ENCODE assay signal across 9 mouse cellular contexts in genomic region chr14:79771094-79771535, GRCm38 (mm10). TPM values are rescaled to one million over a fixed set of nuclear protein-coding genes. Genes with fewer than 3 reads are reported as not detected.
DNase-seq lines count a peak whose midpoint lies in the region; ATAC-seq and TF ChIP-seq lines count a peak whose summit lies in the region.
"Had no signal": no experiment of that assay in that cellular context is flagged by ENCODE, and none has a peak within 500 bp of the region (broad histone marks: within the 10 kb centered on the region; RNA-seq: fewer than 3 reads in every experiment).

Gene Pcdh8, minus strand, starts transcription at chr14:79771312.

- peaks cover 70% of the 10 kb centered on the region for H3K27me3 ChIP-seq in intestine, postnatal 0 days (replicated peaks; ENCODE audit: control insufficient read depth, insufficient read depth, low read length)

- no peak within 1 kb of the TSS for H3K27ac ChIP-seq in intestine, postnatal 0 days (ENCODE audit: low read depth, low read length)

- H3K9me3 ChIP-seq in intestine, postnatal 0 days (ENCODE audit: control insufficient read depth) = no peaks in the 10 kb centered on the region

- intact Hi-C loops in left cerebral cortex, postnatal 14 days (cut with DNase I) = loop anchor here (10.0 kb wide), 2 partner anchors 134 to 254 kb away; no protein-coding TSS in a partner anchor

- no peak; the same call in 1 of the 2 replicates for TF ChIP-seq CTCF in intestine, postnatal 0 days (IDR thresholded peaks at IDR 0.05; ENCODE audit: low read depth)

- peak within 1 kb of the TSS; percentile 37 for H3K4me3 ChIP-seq in intestine, postnatal 0 days (ENCODE audit: low read depth, low read length)
- H3K4me3 ChIP-seq: erythroblast, embryonic 14.5 days had no signal

- DNase-seq in adrenal gland, postnatal 25 days = peak; percentile 80
- peak; percentile 84 for DNase-seq in embryo, embryonic 11.5 days (ENCODE audit: low read depth, low spot score)
- DNase-seq in heart, adult 11 months = peak; percentile 95
- DNase-seq in left cerebral cortex, postnatal 14 days (ENCODE audit: low spot score in 2 of 2) = peak; percentile 95
- DNase-seq in right cerebral cortex, postnatal 36 days (ENCODE audit: low spot score in 2 of 2) = peak; percentile 86 to 88
- DNase-seq in B cell, adult 2 months = no peak

- peak within 1 kb of the TSS; percentile 67 for H3K4me2 ChIP-seq in intestine, postnatal 0 days (replicated peaks; ENCODE audit: low read depth)

- H3K9ac ChIP-seq in intestine, postnatal 0 days (ENCODE audit: low read depth, low read length) = no peak within 1 kb of the TSS

- no peaks in the 10 kb centered on the region for H3K36me3 ChIP-seq in intestine, postnatal 0 days (ENCODE audit: control insufficient read depth, insufficient read depth)

- under 1% methylated on average over 30 of the region's 30 CpGs for WGBS in intestine, postnatal 0 days

- 0 out of 2 replicates have a peak, but pooled peaks cover 4% of the 10 kb centered on the region for H3K4me1 ChIP-seq in intestine, postnatal 0 days (replicated peaks; ENCODE audit: control insufficient read depth, insufficient read depth, low read length)

- ATAC-seq in intestine, postnatal 0 days = peak; percentile 70
- ATAC-seq in megakaryocyte-erythroid progenitor cell, adult 5-6 weeks (replicated peaks; ENCODE audit: low FRiP score, low TSS enrichment, poor library complexity, severe bottlenecking) = peak; percentile 72

RNA-seq across cellular contexts. Expression of gene Pcdh8, which starts in this region (rescaled TPM):
- total RNA-seq in adrenal gland, postnatal 25 days (2021) = 0.21 TPM in 1 of 2 replicates, not detected in the other
- polyA plus RNA-seq in intestine, postnatal 0 days (2015; fragmentation: Nextera tagmentation; extraction: Ambion mirVana) = 0.34 and 0.40 TPM in 2 replicates
- total RNA-seq in left cerebral cortex, postnatal 14 days (2021) = 10 to 100 TPM; 58.3 to 63.1 TPM
- not detected in 2 replicates for total RNA-seq in megakaryocyte-erythroid progenitor cell, adult 5-6 weeks (2014; fragmentation: Nextera tagmentation)
- total RNA-seq in megakaryocyte-erythroid progenitor cell, adult 5-6 weeks (2017) = not detected in 2 replicates
- polyA plus RNA-seq: erythroblast, embryonic 14.5 days had no signal

Comparison
In these comparisons a context has a peak if more than half of its experiments do, and no peak if none do; other contexts are left out.
1. RNA of gene Pcdh8 (total RNA-seq): 58.3 to 63.1 TPM in left cerebral cortex, postnatal 14 days; 0.21 TPM in adrenal gland, postnatal 25 days and not detected in megakaryocyte-erythroid progenitor cell, adult 5-6 weeks; every median in the first group is over 10 times any median in the second.
2. Peak in DNase-seq in adrenal gland, postnatal 25 days; RNA of the gene not detected or under 1 TPM.
3. Peak in ATAC-seq, H3K4me3 ChIP-seq and H3K4me2 ChIP-seq in intestine, postnatal 0 days; RNA of the gene not detected or under 1 TPM.
4. Peak in ATAC-seq in megakaryocyte-erythroid progenitor cell, adult 5-6 weeks; RNA of the gene not detected or under 1 TPM.
5. DNase-seq: peak in embryo, embryonic 11.5 days (single experiment), heart, adult 11 months (single experiment), left cerebral cortex, postnatal 14 days (2 of 2) and right cerebral cortex, postnatal 36 days (2 of 2); none in B cell, adult 2 months (0 of 2).